Mouse (Mus musculus): Measurements from ENCODE around the gene Itgam.

The Itgam gene

DNA sequence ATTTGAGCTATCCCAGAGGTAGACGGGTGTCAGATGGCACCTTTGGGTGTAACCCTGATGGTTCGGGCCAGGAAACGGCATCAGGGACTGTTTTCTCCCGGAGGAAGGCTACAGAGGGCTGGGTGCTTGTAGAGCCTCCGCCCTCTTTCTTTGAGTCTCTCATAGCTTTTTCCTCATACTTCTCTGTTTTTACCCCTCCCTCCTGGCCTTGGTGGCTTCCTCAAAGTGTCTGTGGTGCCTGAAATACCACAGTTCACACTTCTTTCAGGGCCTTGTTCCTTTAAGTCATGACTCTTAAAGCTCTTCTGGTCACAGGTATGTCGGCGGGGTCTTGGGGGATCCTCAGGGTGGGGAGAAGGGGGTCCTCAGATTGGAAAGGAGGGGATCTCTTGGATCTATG is at the start of gene Itgam, which contains the start of gene Gm49368:
Gene Itgam (plus strand): TSS at position 185 of the 400 bp plus-strand sequence.
Gene Gm49368 (plus strand): TSS at position 228 of the 400 bp plus-strand sequence.
- in situ Hi-C loops (cut with MboI; ENCODE audit: unreplicated experiment in 2 of 2), result loop anchor here in 1 of 2 experiments (5.0 kb wide), 1 partner anchor 35 kb away; no protein-coding TSS in a partner anchor

DNA sequence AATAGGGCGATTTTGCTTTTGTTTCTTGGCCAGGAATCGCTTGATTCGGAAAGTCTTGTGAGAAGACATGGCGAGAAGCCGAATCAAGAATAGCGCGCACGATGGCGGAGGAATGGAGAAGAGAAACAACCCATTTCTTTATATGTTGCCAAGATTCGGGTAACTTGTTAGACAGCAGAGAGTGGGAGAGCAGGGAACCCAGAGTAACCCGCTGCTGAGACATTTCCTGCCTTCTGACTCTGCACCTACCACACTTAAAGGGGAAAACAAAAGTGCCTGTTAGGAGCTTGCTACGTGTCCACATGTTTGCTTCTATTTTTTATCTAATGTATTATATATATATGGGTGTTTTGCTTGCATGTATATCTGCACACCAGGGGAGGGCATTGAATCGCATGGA is 49.3 kb upstream of the Itgam start:
- in situ Hi-C loops (cut with MboI; ENCODE audit: unreplicated experiment in 2 of 2), result loop anchor here in 1 of 2 experiments (25.0 kb wide), 1 partner anchor 699 kb away; no protein-coding TSS in a partner anchor

DNA sequence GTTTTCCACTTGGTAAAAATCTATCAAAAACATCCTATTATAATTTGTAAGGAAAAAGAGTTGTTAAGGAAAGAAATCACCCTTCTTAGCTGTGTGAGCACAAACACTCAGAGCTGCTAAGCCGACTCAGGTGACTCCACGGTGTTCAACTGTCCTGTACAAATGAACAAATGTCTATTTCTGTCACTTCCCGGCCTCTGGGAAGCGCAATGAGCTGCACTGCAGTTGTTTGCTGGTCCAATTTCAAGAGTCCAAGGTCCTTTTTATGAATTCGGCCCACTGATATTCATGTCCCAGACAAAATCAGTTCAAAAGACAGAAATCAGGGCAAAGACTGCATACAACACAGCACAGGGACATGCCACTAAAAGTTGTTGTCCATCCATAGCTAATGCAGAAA is 46.3 kb upstream of the Itgam start:
- in situ Hi-C loops (cut with MboI; ENCODE audit: unreplicated experiment in 2 of 2), result loop anchor here in 1 of 2 experiments (25.0 kb wide), 1 partner anchor 696 kb away; no protein-coding TSS in a partner anchor

DNA sequence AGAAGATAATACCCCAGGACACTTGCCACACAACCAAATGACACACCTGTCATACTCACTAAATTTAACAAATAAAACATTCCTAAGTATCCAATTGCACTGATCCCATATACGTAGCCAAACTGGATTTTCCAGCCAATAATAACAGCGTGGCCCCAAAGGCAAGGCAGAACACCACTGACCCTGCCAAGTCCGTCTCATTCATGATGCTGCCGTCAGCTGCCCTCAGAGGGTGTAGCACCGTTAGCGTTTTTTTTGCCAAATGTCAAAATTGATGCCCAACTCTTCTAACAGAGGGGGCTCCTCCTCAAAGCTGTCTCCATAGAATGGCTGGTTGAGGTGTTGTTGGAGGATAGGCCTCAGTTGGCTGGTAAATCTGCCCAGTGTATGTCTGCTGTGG is 45.8 kb upstream of the Itgam start:
- in situ Hi-C loops (cut with MboI; ENCODE audit: unreplicated experiment in 2 of 2), result loop anchor here in 1 of 2 experiments (25.0 kb wide), 1 partner anchor 696 kb away; no protein-coding TSS in a partner anchor

DNA sequence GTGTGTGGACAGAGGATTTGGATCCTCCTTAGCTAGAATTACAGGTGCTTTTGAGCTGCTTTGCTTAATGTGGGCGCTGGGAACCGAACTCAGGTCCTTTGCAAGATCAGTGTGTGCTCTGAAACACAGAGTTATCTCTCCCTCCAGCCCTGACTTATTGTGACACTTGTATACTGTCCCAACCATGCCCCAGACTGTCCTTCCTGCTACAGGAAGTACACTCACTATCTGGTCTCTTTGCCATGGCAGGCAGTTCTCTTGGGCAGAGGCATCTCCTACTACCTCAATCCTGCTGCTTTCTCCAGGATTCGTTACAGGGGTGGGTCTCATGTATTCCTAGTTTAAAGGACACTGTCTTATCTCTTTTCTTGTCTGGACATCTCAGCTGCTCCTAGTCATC is 44.2 kb upstream of the Itgam start:
- in situ Hi-C loops (cut with MboI; ENCODE audit: unreplicated experiment in 2 of 2), result loop anchor here in 1 of 2 experiments (25.0 kb wide), 1 partner anchor 694 kb away; no protein-coding TSS in a partner anchor

DNA sequence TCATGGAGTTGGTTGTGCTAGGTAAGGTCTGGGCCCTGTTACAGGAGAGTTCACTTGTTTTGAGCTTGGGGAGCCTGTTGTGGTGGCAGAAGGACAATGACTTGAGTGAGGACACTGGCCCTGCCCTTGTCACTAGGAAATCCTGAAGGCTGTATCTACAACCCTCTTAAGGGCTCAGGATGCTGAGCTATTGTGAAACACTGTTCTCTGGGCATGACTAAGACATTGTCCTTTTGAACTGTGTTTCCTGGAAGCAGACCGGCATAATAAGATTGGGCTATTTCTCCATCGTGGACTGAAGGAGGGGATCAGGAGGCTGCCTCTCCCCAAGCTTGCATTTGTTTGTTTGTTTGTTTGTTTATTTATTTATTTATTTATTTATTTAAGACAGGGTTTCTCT is 43.3 kb upstream of the Itgam start:
- in situ Hi-C loops (cut with MboI; ENCODE audit: unreplicated experiment in 2 of 2), result loop anchor here in 1 of 2 experiments (25.0 kb wide), 1 partner anchor 693 kb away; no protein-coding TSS in a partner anchor

DNA sequence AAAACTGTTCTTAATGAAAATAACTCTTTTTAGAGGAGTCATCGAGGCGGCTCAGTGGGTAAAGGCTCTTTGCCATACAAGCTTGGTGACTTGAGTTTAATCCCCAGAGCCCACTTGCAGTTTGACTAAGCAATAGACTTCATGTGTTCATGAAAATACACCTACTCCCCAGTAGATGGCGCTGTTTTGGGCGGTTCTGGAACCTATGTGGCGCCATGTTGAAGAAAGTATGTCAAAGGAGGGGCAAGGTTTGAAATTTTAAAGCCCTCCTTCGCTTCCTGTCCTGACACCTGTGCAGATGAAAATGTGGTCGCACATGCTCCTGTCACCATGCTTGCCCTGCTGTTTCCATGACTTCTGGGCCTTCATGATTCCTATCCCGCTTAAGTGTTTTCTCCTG is 39.5 kb upstream of the Itgam start:
- in situ Hi-C loops (cut with MboI; ENCODE audit: unreplicated experiment in 2 of 2), result loop anchor here in 1 of 2 experiments (25.0 kb wide), 1 partner anchor 689 kb away; no protein-coding TSS in a partner anchor

DNA sequence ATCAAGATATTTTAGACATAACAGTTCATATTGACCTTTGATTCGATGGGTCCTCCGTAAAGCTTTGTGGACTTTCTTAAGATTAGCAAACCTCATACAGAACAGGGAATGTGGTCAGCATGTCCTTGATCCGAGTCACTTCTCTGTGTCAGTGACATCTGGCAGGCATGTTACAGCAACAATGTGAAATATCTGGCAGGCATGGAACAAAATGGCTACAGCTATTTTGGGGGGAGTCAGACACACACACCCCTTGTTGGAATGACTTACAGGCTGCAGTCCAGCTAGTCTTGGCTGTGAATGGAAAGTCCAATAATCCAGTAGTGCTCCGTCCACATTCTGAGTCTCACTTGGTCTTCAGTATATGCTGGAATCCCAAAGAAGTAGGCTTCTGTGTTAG is 38.9 kb upstream of the Itgam start:
- in situ Hi-C loops (cut with MboI; ENCODE audit: unreplicated experiment in 2 of 2), result loop anchor here in 1 of 2 experiments (25.0 kb wide), 1 partner anchor 689 kb away; no protein-coding TSS in a partner anchor

DNA sequence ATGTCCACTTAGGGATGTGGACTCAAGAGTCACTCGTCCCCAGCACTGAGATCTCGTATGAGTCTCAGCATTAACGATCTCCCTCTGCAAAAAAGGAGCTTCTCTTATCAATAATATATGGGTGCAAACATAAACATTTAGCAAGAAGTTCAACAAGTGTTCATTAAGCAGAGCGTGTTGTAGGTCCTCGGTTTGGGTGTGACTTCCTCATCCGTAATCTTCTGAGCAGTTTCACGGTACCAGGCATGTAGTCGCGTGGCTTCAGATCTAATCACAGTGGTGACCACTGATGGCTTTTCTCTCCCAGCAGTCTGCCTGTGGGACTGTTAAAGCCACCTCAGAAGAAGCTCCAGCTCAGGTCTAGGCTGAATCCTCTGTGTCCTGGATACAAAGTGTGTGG is 38.1 kb upstream of the Itgam start:
- in situ Hi-C loops (cut with MboI; ENCODE audit: unreplicated experiment in 2 of 2), result loop anchor here in 1 of 2 experiments (25.0 kb wide), 1 partner anchor 688 kb away; no protein-coding TSS in a partner anchor

DNA sequence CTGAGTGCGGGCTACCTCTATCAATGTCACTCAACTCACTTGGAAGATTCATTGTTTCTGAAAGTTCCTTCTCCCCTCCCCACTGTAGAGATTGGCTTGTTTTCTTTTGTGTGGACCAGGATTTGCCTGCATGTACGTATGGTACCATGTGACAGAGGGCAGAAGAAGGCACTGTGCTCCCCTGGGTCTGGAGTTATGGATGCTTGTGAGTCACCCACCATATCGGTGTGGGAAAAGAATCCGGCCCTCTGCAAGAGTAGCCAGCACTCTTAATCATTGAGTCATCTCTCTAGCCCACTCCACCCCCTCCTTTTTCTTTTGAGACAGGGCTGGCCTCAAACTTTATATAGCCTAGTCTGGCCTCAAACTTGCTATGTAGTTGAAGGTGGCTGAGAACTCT is 37.5 kb upstream of the Itgam start:
- in situ Hi-C loops (cut with MboI; ENCODE audit: unreplicated experiment in 2 of 2), result loop anchor here in 1 of 2 experiments (25.0 kb wide), 1 partner anchor 687 kb away; no protein-coding TSS in a partner anchor

DNA sequence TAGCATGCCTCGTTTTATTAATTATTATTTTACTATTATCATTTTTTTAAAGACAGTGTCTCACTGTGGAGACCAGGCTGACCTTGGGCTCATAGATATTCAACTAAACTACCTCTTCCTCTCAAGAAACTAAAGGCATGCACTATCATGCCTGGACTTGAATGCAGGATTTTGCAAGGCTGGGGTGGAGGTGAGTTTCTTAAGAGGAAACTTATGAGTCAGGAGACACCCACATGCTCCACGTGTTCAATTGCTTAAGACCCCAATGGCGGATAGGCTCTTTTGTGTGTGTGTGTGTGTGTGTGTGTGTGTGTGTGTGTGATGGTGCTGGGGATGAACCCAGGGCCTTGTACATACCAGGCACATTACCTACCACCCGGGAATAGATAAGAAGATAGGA is 37.1 kb upstream of the Itgam start:
- in situ Hi-C loops (cut with MboI; ENCODE audit: unreplicated experiment in 2 of 2), result no loop called here

DNA sequence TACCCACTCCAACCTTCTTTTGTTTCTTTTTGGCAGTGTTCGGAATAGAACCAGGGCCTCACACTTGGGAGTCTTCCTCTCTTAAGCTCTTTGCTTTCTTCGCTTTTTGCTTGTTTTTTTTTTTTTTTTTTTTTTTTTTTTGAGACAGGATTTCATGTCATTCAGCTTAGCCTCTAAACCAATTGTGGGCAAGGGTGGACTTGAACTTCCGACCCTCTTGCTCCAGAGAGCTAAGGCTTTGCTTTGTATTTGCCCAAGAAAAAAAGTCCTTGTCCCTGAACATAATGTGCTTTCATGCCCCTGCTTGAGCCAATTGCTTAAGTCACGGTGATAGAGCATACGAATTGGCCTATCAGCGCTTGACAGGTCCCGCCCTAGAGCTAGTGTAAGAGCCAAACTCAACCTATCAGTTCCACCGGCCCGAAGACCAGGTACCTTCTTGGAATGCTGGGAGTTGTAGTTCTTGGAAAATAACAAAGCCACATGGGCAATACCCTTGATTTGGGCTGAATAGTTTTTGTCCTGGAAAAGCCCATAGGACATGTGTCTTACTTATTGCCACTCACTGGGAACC is 30.9 kb upstream of the Itgam start:
- in situ Hi-C loops (cut with MboI; ENCODE audit: unreplicated experiment in 2 of 2), result no loop called here

DNA sequence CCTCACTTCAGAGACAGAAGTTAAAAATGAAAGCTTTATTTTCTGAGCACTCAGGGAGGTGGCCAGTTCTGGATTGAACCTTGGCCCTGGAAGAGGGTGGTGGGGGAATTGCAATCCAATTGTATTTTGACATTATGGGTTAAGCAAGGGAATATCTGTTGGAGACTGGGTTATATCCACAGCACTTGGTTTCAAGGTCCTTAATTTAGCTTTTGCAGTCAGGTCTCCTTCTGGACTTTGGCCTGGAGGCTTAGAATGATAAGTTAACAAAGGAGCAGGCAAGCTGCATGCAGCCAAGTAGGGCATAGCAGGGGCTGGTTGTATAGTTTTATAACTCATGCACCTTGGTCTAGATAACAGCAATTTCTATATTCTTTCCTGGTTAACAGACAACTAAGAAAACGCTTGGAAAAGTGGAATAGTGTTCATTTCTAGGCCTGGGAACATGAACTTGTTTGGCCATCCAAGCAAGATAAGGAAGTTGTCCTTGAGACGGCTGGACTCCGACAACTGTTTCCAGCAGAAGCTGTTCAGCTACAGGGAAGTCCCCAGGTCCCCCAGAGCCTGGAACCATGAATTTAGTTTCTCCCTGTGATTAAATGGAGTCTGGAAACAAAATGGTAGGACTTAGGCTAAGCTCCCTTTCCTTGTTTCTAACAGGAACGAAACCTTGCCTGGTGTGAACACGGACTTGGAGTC is 30.0 kb upstream of the Itgam start:
- in situ Hi-C loops (cut with MboI; ENCODE audit: unreplicated experiment in 2 of 2), result no loop called here

DNA sequence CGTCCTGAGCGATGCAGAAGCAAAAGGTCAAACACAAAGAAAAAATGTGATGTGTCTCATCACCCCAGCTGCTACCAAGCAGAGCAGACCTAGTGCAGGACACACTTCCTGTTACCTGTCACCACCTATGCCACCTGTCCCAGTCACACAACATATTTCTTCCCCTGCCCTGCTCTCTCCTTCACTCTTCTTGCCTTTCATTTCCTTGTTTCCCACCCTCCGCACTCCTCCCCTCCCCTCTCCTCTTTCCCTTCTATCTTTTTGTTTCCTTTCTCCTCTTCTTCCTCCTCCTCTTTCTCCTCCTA is 29.5 kb upstream of the Itgam start:
- in situ Hi-C loops (cut with MboI; ENCODE audit: unreplicated experiment in 2 of 2), result no loop called here

DNA sequence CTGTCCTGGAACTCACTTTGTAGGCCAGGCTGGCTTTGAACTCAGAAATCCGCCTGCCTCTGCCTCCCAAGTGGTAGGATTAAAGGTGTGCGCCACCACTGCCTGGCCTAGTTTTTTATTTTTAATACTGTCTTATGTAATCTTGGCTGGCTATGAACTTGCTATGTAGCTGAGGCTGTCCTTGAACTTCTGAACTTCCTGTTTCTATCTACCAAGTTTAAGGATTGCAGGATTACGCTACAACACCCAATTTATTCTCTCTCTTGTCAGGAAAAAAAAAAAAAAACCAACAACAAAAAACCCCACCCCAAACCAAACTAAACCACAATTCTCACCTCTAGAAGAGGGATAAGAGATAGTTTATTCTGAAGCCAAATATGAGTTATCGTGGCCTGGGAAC is 28.8 kb upstream of the Itgam start:
- in situ Hi-C loops (cut with MboI; ENCODE audit: unreplicated experiment in 2 of 2), result no loop called here

DNA sequence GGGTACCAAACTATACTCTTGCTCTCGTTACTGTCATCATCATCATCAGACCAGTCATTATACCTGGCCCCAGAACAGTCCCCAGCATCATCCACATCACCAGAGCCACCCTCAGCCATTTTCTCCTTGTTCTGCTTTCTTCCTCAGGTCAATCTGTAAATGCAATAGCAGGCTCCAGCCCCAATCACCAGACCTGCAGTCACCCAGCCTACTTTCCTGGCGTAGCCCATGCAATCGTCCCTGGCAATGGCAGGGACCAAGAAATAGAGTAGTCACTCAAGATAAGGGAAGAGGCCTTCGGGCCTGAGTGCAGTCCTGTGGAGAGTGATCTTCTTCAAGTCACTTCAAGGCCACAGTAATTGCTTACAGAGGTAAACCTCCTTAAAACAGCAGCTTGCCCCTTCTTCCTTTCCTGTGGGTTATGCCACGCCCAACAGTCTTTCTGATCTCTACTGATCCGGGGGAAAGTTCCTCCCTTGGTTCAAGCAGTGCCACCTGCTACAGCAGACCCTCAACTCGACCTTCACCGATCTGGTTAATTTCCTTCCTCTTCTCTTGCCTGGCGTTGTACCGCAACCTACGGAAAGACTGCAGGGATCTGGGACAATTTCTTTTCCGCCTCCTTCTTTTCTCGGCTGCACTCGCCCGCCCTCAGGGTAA is 20.1 kb upstream of the Itgam start:
- in situ Hi-C loops (cut with MboI; ENCODE audit: unreplicated experiment in 2 of 2), result loop anchor here in 1 of 2 experiments (10.0 kb wide), 1 partner anchor 53 kb away; no protein-coding TSS in a partner anchor

DNA sequence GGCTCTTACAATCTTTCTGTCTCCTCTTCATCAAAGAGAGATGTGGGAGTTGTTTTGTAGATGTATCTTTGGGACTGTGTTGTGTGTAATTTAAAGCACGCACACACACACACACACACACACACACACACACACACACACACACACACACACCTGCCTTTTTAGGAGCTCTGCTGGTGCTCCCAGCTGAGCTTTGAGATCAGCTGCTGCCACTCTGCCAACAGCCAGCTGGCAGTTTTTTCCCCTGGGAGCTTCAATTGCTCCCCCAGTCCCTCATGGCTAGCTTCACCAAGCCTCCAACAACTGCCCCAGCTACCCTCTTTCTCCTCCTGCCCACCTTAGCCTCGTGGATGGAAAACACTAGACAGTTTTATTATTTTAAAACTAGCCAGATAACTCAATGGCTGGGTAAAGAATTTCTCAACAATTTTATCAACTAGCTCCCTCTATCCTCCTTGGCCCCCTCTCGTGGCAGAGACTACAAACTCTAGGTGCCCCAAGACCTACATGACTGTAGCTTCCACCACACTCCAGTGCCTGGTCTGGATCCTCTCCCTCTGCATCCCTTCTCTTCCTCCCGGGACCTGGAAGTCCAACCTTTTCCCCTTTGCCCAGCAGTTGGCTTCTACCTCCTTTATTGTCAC is 18.2 kb upstream of the Itgam start:
- in situ Hi-C loops (cut with MboI; ENCODE audit: unreplicated experiment in 2 of 2), result loop anchor here in 1 of 2 experiments (10.0 kb wide), 1 partner anchor 51 kb away; no protein-coding TSS in a partner anchor

DNA sequence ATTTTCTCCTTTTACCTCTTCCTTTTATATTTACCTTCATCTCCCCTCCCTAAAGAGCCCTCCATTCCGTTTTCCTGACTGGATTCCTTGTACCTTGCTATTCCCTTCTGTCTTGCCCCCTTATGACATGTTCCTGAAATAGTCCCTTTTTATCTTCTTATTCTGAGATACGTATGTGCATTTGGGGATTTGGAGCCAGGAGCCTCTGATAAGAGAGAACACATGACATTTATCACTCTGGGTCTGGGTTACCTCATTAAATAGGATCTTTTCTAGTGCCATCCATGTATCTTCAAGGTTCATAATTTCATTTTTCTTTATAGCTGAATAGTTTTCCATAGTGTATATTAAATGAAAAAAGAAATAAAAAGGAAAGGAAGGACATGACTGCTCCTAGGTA is 16.8 kb upstream of the Itgam start:
- in situ Hi-C loops (cut with MboI; ENCODE audit: unreplicated experiment in 2 of 2), result loop anchor here in 1 of 2 experiments (10.0 kb wide), 1 partner anchor 49 kb away; no protein-coding TSS in a partner anchor

DNA sequence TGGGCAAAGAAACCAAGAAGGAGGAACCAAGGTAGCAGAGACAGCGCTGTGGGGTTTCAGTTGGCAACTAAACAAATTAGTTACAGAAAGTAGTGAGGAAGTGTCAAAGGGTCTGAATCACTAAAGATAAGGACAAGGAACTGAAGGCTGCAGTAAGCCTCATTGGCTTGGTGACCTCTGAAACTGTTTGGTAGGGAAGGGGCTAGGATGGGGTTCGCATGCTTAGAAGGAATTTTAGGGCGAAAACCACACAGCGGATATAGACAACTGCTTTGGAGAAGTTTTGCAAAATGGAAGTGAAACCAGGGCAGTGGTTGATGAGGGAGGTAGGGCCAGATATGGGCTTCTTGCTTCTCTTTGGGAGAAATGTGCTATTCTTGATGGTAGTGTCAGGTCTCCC is 13.6 kb upstream of the Itgam start:
- in situ Hi-C loops (cut with MboI; ENCODE audit: unreplicated experiment in 2 of 2), result loop anchor here in 1 of 2 experiments (10.0 kb wide), 1 partner anchor 46 kb away; no protein-coding TSS in a partner anchor

DNA sequence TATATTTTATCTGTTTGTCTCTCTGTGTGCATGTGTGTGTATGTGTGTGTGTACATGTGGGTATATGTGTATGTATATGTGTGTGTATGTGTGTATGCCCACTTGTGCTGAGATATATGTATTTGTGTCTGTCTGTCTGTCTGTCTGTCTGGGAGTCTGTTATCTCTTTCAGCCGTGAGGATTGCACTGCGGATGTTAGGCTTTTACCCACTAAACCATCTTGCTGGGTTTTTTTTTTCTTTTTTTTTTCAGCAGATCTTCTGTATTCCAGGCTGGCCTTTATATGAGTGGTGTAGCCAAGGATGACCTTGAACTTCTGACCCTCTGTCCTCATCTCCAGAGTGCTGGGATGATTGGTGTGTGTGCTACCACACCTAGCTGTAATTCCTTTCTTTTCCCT is 13.2 kb upstream of the Itgam start:
- in situ Hi-C loops (cut with MboI; ENCODE audit: unreplicated experiment in 2 of 2), result loop anchor here in 1 of 2 experiments (10.0 kb wide), 1 partner anchor 46 kb away; no protein-coding TSS in a partner anchor

All from v-Abl transformed pro-B cells (cell line).